Mouse (Mus musculus) spleen, adult 2 months (tissue): ENCODE measurements around the gene Mier3.

Experiments
- CTCF ChIP-seq: fragments of 200-500 bp; IDR thresholded peaks from 2 replicates; pipeline ENCODE4 v1.5.1; 2011; ENCODE audit warnings: mild to moderate bottlenecking, inconsistent platforms; ENCODE audit not compliant: insufficient read depth, insufficient read length, insufficient replicate concordance; ENCODE audit errors: extremely low read depth
- POLR2A ChIP-seq: fragments of 200-500 bp; IDR thresholded peaks from 2 replicates; pipeline ENCODE4 v1.6.1; 2011; ENCODE audit warnings: low read depth, low read length, inconsistent platforms

GRCm38 (mm10) chr13:111685751-111686462, 5.1 kb downstream of the Mier3 start:
- TF ChIP-seq CTCF = no peak
- TF ChIP-seq POLR2A = peak; percentile 31; the same call in 1 of the 2 replicates
